Mouse (Mus musculus): ENCODE measurements around the gene Vipr2.

The Vipr2 gene

DNA sequence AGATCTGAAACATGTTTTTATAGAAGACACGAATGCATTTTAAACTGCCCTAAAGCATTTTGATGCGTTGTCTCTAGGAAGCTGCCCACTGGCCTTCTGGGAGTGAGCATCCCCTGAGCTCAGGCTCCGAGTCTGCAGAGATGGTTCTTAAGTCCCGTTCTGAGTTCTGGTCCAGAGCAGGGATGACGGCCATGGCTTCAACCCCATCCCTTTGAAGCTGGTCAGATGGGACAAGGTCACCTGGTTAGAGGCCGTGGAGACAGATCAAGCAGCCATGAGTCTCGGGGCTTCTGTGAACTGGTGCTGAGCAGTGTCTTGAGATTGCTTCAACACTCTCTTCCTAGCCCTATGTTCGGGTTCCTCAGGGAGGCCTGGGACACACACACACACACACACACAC lies 19.6 kb downstream of the Vipr2 start:
- no peak for DNase-seq

DNA sequence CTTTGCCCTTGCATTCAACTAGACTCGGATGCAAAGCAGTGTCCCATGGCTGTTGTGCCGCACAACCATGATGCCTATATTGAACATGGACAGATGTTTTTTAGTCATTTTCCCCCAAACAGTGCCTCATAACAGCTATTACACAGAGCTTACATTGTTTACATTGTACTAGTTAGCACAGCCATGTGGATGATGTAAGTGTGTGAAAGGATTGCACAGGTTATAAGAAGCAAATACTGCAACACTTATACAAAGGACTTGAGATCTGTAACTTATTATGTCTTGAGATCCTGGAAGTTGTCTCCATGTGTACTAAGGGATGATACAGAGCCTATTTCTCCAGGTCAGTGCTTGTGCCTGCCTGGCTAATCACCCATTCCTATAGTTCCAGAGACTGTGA lies 24.4 kb downstream of the Vipr2 start:
- no peak for DNase-seq

DNA sequence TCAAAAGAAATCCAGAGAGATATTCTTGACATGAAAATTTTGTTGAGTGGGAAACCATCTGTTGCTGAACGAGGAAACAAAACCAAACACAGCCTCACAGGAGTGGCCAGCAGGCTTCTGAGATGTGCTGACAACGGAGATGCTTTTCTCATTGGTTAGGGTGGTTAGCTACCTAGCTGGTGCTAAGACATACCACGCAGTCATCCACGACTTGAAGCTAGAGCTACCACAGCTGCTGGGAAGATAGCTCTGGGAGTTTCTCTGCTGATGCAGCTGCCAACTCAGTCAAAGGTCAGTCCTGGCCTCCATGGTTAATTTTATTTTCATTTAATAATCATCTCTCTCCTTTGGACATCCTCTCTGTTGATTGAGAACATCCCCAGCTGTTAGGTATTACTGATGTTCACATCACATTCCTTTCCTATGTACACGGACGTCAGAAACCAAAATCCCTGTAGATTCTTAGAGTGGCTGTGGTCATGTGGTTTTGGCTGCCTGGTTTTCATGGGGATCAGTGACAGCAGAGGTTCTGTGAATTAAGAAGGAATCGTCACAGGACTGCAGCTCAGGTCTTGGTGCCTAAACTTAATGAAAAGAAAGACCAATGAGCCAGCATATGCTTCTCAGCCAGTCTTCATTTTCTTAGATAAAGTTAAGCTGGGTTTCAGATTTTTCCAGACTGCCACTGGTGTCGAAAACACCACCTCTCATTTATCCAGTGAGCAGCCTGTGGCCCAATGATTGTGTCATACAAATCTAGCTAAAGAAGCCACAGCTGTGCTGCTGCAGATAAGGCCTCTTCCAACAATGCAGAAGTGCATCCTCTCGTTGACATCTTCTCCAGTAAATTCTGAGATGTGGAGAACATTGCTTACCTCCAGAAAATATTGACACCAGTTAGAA lies 32.2 kb downstream of the Vipr2 start:
- DNase-seq, result peak; percentile 44 to 78

DNA sequence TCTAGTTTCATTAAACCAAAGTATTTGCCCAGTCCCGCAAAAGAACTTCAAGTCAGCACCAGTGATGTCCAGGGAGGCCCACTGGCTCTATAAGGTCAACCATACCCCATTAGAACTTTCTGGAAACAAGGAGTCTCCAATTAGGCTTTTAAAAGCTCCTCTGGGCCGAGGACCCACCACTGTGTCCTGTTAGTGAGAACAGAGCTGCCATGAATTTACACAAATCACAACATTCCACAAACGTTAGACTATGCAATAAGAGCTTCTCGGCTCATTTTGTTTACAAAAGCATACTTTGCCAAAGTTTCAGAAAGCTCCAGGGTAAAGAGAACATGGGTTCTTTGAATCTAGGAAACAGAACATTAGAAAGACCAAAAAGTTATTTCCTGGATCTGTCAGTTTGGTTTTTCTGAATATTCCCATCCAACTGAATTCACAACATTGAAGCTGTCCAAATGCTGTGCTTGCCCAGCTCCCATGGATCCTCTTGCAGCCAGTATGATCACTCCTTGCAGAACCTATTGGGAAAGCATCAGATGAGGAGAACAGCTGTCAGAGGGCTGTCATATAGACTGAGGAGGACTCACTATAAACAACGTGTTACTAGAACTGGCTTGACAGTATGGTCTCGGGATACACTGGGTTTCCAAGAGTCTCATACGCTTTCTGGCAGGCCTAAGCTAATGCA lies 33.6 kb downstream of the Vipr2 start:
- DNase-seq, result peak; percentile 12 to 56

DNA sequence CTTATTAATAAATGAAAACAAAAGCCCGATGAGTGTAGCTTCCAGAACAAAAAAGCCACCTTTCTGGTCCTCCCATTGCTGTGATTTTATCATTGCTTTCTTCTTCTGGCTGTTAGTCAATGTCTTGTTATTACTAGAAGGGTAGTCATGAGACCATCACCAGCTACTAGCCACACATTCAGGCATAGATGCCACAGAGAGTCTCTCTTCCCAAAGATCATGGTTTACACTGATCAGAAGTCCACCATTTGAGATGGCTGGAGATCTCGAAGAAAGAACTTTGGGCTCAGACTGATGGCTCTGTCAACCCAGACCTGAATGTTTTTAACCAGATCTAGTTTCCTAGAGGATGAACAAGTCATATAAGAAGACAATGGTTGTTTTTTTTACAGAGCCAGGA lies 38.3 kb downstream of the Vipr2 start:
- no peak for DNase-seq

DNA sequence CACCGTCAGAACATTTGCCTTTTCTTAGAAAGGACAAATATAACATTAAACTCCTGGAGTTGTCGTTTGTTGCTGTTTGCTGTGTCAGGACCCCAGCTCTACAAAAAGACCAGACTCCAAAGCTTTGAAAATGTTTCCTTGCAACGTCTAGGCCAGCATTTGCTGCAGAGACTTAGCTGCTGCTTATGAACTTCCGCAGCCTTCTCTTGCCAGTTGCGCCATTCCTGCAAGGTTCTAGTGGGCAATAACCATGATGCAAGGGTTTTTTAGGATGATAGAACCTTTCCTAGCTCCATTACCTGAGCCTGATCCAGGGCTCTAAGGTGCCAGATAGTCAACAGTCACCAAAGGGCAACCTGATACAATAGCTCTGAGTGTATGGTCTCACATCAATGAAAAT lies 38.9 kb downstream of the Vipr2 start:
- DNase-seq, result no peak

DNA sequence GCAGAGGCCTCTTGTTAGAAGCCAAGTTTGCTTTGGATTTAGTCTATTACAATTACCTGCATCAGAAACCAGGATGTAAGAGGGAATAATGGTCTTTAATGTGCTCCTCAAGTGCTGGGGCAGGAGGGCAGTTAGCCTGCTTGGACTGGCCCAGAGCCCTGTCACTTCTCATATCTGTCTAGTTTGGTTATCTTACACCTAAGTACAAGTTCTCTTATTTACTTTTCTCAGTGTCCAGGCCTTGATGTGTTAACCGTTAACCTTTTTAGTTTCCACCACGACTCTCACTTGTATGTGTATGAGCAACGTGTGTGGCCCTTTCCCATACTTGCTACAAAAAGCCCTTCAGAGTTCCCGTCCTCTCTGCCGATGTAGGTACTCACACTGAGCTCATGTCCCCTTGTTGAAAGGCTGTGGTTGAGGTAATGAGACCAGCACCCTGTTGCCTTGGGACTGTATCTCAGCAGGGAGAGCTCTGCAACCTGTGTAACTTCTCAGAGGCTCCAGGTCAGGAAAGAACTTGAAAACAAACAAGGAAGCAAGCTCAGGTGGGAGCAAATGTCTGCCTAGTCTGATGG lies 39.9 kb downstream of the Vipr2 start:
- no peak for DNase-seq

DNA sequence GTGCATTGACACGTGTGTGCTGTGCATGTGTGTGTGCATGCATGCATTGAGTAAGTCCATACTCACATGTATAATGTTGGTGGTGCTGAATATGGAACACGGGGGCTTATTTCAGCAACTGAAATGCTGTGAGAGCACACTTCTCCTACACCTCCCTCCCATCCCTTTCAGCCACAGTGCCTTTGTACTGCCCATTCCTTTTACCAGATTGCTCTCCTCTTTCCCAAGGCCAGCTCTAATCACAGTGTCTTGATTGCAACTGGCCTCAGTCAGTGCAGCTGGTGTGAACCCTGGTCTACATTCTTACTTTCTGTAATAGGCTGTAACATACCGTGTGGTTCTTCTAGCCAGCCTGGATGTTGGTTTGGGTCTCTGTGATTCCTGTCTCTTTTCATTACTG lies 41.5 kb downstream of the Vipr2 start:
- DNase-seq, result no peak

DNA sequence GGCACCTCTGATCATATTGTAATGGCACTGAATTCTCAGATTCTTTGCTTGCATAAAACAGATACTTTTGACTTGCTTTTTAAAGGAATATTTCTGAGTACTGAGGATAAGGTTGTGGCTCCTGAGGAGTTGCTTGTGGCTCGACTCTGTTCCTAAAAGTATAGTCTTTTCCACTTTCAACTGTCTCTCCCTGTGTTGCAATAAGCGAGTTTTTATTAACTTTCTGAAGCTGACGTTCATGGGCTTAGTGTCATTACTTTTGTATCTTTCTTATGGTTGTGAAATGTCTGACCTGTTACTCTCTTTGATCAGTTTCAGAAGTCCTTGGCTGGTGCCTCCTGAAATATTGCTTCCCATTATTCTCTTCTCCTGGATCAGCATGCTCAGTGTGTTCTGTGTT lies 46.3 kb downstream of the Vipr2 start:
- DNase-seq, result no peak

DNA sequence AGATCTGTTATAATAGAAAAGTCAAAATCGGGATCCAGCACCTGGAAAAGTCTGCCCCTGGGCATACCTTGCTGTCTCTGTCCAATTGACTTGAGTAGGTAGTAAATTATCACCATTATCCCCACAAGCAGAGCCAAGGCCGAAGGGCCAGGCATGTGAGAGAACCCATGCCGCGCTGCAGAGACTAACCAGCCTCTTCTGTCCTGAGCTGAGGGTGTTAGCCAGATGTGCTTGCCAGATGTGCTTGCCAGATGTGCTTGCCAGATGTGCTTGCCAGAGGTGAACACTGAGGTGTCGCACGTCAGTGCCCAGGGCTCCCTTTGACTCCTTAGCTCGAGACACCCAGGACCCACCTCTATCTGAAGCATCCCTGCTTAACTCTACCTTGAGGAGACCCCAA lies 53.4 kb downstream of the Vipr2 start:
- no peak for DNase-seq

DNA sequence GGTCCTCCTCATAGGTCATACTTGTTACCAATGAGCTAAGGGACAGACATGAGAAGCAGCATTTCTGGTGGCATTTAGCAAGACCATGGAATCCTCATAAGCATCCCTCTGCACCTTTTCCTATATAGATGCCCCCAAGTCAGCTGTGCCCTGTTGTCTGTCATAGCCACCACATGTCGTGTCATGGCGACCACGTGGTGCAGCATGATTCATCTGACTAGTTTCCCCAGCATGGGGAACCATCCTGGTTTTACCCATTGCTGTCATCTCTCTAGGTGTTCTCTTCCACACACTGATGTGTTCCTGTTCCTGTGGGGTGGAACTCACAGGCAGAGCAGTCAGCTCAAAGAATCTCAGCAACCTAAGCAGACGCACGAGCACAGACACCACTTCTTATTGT lies 55.4 kb downstream of the Vipr2 start:
- no peak for DNase-seq

DNA sequence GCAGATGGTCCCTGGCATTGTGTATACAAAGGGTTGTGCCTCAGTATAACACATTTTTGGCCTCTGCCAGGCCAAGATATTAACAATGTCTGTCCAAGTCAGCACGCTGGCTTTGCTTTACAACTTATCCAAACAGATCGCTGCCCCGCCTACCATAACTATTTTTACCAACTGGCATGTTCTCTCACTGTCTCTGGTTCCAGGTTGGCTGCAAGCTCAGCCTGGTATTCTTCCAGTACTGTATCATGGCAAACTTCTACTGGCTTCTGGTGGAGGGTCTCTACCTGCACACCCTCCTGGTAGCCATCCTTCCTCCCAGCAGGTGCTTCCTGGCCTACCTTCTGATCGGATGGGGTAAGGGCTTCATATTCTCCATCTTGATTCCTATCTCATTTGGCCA lies 58.4 kb downstream of the Vipr2 start:
- no peak for DNase-seq

DNA sequence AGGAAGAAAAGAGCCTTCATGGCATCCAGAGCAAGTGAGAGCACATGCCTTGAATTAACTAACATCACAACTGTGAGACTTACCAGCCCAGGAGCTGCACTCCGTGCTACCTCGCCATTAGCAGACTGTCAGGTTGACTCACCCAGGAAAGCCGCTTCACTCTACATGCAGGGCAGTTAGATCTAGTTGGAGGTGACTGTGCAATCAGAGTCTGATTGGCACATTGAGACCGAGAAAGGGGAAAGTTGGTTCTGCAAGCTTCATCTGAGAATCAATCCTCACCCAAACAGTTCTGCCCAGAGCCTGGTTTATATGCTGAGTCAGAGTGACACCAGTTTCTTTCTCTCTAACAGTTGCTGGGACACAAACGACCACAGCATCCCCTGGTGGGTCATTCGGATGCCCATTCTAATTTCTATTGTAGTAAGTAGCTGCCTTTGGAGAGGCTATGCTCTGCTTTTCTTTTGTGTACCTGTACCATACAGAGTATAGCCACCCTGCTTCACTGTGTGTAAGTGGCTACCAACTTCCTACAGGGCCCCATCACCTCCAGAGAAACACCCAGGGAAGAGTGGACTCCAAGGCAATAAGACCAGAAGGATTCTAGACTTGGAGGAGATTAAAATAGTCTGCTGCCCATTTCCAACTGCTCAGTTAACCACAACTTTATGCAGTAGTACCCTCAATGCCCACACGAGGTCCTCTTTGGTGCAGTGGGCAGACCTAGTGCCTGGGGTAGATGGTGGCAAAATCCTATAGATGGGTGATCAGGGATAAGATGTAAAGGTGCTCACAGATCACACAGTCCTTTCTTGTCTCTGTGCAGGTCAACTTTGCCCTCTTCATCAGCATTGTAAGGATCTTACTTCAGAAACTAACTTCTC lies 61.0 kb downstream of the Vipr2 start:
- peak in 1 of 2 experiments; percentile 36 for DNase-seq

DNA sequence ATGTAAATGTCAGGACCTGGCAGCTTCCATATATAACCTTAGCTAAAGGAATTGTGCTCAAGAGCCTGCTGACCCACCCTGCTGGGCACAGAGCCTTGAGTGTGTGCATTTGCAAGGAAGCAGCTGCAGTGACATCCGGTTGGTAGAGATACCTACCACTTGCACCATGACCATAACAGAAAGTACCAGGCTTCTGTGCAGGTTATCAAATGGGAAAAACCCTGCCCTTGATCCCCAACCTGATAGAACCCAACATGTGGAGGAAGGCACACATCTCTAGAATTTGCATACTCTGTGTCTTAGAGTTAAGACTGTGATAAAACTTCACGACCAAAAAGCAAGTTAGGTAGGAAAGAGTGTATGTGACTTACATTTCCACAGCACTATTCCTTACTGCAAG lies 63.1 kb downstream of the Vipr2 start:
- no peak for DNase-seq

DNA sequence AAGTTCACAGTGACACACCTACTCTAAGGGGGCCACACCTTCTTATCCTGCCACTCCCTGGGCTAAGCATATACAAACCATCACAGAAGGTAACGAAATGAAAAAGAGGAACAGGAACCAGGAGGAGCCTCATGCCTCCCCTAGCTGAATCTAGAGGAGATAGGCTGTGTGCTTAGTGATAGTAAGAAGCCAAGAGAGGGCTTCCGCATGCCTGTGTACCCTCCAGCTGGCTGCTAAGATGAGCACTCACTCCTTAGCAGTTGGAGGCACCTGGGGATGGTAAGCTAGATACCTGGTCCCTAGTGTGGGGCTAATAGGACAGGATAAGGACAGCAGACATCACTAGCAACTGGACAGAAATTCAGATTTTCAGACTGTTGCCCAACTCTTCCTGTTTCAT lies 64.3 kb downstream of the Vipr2 start:
- no peak for DNase-seq

DNA sequence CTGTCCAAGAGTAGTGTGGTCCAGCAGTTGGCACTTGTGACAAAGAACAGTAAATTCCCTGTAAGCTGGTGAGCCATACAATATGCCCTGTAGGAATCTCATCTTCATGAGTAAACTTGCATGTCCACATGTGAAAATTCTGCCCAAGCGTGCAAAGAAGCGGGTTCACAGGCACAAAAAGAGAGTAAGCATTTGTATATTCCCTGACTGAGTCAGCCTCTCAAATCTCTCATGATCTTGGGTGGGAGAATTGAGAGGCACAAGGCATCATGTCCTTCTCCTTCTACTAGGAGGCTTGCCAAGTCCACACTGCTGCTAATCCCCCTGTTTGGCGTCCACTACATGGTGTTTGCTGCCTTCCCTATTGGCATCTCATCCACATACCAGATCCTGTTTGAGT lies 64.9 kb downstream of the Vipr2 start:
- no peak for DNase-seq

DNA sequence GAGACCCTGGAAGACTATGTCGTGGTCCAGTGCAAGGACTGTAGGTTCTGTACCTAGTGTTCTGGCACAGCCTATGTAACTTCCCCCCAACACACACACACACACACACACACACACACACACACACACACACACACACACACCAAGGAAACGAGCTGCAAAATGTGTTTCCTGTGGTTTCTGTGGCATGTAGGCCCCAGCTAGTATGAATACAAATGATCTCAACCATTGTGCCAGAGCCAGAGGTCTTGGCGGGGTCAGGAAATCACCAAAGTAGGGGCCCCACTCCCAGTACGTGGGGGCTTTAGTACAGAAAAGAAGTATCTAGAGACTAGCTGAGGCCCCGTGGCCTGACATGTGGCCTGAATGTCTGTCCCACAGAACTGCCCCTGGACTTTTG lies 67.7 kb downstream of the Vipr2 start:
- peak; percentile 52 to 62 for DNase-seq

DNA sequence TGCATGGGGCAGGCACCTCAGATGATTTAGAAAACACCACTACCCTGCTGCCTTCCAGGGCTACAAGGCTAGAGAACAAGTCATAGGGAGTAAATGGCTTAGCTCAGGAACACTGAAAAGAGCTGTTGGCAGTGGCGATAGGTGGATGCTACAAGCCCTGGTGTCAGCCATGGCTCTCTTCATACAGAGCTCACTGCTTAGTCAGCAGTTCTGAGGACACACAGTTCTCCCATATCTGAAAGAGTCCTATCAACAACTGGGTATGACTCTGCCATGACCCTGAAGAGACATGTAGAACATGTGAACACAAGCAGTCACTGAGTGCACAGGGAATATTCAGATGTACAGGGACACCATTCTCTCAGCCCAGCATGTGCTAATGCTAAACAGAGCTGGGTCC lies 68.2 kb downstream of the Vipr2 start:
- DNase-seq, result no peak

DNA sequence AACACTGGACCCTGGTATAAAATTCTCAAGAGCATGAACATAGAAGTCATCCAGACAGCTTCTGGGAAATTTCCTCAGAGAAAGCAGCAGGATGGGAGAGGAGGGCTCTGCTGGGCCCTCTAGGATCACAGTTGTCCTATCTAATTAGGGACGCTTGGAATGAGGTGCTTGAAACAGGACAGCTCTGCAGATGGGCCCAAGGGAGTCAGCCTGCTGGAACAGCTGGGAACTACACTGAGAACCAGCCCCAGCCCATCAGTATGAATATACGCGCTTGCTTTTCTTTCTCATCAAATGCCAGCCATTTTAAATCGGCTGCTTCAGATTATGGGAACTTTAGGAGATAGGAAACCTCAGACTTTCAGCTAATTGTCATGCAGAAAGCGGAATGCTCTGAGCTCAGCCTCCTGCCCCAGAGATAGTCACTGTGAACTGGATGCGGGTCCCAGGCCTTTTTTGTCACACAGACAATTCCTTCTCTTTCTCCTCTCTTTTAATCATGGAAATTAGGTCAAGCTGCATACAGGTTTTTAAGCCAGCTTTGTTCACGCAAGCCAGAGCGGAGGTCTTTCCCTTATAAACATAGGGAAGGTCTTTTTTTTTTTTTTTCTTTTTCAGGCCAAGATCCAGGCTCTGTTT lies 69.6 kb downstream of the Vipr2 start:
- DNase-seq, result peak; percentile 36 to 59

DNA sequence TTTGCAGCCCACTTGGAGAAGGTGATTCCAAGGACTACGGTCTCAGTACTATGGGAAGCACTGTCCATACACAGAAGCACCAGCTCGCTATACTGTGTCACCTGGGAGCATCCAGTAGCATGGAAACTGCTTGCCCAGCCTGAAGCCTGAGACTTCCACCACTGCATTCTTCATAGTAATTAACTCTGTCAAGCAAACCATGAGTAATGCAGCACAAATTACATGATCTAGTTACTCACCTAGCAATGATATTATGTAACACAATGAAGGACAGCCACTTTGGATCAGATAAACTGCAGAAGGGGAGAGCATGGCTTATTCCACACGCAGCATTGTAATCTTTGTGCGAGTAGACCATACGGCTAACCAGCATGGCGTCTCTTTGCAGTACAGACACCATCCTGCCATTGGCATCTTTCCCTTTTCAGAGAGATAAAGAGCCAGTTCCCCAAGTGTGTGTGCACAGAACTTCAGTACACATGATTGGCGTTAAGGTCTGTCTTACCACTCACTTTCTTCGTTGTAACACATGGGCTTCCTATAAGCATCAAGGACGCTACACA lies 75.4 kb downstream of the Vipr2 start:
- DNase-seq, result no peak

DNA sequence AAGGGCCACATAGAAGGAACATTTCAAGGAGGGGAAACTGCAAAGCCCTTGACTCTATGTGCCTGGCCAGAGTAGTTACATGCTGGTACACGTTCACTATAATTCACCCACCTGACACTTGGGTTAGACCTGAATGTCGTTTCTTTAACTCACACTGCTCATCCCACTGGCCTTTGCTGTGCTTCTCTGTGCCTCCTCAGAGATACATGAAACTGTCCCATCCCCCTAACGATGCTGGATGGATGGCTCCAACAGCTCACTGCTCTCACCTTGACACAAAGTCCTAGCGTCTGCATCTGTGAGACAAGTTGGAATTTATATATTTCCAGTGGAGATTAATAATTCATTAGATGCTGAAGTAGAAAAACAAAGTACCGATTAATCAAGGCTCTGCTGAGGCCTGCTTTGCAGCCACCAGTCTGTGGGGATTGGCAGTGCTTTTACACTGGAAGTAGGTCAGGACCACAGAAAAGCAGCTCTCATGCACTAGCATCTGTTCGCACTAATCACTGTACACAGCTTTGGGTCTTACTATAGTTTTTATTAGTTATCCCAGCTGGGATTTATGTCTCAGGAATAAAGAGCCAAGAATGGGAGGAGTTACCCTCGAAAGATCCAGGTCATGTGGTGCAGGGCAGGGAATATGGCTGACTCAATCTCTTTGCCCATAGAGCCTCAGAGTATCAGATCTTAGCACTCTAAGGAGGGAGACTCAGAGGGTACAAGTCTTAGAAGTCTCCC lies 79.4 kb downstream of the Vipr2 start:
- no peak for DNase-seq

Measured in lung, postnatal 4 days (tissue).